Mouse (Mus musculus) kidney, adult 2 months (tissue): ENCODE data around the gene Matk.

Experiments used
- CTCF ChIP-seq: fragments of 200-500 bp; conservative IDR thresholded peaks from 2 replicates; pipeline ENCODE4 v1.5.1; 2011; ENCODE audit warnings: low read depth, mild to moderate bottlenecking, control low read depth, low read length, moderate library complexity, mixed read lengths; ENCODE audit not compliant: insufficient read depth, insufficient read length
- POLR2A ChIP-seq: fragments of 200-500 bp; IDR thresholded peaks from one replicate; pipeline ENCODE4 v1.6.1; 2011; ENCODE audit warnings: low read depth, low read length, control low read depth

DNA sequence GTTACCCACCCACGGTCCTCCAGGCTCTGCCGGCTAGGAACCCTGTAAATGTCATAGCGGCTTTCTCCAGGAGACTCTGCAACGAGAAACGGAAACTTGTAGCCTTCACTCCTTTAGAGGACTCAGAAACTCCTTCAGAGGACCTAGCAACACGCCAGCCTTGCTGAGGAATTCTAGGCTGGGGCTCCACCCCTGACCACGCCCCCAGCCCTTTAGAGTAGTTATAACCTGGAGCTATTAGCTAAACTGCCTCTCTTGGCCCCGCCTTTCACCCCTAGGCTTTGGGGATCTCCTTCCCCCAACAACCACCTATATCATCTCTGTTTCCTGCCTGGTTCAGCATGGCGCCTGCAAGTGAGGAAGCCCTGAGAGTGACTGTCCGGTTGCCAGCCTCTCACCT lies 26.8 kb downstream of the Matk start:
- TF ChIP-seq CTCF = no peak
- TF ChIP-seq POLR2A = no peak
